Mouse (Mus musculus): ENCODE data around the gene Ttc27. TPM values are rescaled to one million over a fixed set of nuclear protein-coding genes. Genes with fewer than 3 reads are reported as not detected.

Gene Ttc27
- polyA plus RNA-seq, 1 experiment = 0.67 TPM

- H3K27ac ChIP-seq (ENCODE audit: insufficient read depth, low read depth, low read length) = no peak overlapping the region
- no peaks in the 10 kb centered on the region for H3K27me3 ChIP-seq (ENCODE audit: control insufficient read depth, insufficient read depth, low read length)
- no peak overlapping the region for H3K4me3 ChIP-seq (ENCODE audit: low read depth, low read length)
- 61% methylated on average over 2 of the region's 2 CpGs for WGBS
- H3K36me3 ChIP-seq (ENCODE audit: control insufficient read depth, insufficient read depth, low read length) = no peaks in the 10 kb centered on the region; the same call in 1 of the 2 replicates
- H3K4me1 ChIP-seq (ENCODE audit: control insufficient read depth, insufficient read depth, insufficient read length, low read length) = no peaks in the 10 kb centered on the region
- no peak for TF ChIP-seq CTCF (IDR thresholded peaks at IDR 0.05; ENCODE audit: extremely low read depth, insufficient read length, insufficient replicate concordance, low read depth, low read length)
- no peak for TF ChIP-seq POLR2A (IDR thresholded peaks at IDR 0.05; ENCODE audit: low read depth, low read length)
Observed at GRCm38 (mm10) chr17:74859298-74859697, 141.8 kb downstream of the Ttc27 start.

DNA sequence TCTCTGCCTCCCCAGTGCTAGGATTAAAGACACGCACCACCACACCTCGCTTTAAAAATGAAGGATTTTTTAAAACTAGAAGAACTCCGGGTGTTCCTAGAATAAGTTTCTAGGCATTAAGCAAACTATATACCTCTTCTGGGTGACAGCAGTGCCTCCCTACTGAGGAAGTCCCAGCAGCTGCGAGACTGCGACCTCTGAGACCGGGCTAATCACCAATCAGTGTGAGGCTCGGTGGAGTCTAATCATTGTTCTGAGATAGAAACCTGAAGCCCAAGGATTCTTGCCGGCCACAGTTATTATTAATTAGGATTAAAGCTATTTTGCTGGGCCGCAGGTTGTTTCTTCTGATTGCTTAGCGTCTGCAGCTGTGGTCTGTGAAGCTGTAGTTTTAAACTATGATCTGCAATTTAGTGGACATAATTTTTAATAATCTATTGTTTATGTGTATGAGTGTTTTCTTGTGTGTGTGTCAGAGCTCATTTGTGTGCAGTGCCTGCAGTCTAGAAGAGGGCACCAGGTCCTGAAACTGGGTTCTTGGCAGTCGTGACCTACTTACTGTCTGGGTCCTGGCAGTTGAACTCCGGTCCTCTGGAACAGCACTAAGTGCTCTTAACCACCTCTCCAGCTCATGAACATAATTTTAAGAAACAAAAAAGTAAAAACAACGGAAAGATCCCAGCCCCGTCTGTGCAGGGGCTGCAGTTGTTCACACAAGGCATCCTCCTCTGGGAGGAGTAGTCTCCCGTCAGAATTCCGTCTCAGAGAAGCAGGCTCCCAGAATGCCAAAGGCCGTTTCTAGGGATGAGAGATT, 142.9 kb downstream of the Ttc27 start:
- Histone ChIP-seq H3K27ac (ENCODE audit: insufficient read depth, low read depth, low read length) (no peak overlapping the region), H3K36me3 (ENCODE audit: control insufficient read depth, insufficient read depth, low read length) (no peaks in the 10 kb centered on the region; the same call in 1 of the 2 replicates), H3K4me1 (ENCODE audit: control insufficient read depth, insufficient read depth, insufficient read length, low read length) (no peaks in the 10 kb centered on the region), H3K4me3 (ENCODE audit: low read depth, low read length) (no peak overlapping the region), H3K27me3 (ENCODE audit: control insufficient read depth, insufficient read depth, low read length) (no peaks in the 10 kb centered on the region)
- 75% methylated on average over 17 of the region's 17 CpGs for WGBS
- TF ChIP-seq CTCF (IDR thresholded peaks at IDR 0.05; ENCODE audit: extremely low read depth, insufficient read length, insufficient replicate concordance, low read depth, low read length) = no peak
- no peak for TF ChIP-seq POLR2A (IDR thresholded peaks at IDR 0.05; ENCODE audit: low read depth, low read length)

DNA sequence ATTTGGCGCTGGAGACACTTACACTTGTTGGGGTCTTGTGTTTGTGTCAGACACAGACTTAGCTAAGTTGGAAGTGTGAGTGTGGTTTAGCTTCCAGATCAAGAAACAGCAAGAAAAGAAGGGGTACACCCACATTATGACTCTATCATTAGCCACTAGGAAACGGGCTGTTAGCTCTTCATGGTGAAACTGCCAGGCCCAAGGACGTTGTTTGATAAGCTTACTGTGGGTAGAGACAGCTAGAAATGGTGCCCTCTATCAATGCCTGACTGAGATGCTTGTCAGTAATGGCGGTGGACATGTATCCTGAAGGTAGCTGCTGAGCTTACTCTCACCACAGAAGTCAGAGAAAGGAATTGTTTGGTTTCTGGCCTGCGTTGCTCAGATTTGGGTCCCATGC, 146.3 kb downstream of the Ttc27 start:
- H3K4me1 ChIP-seq (ENCODE audit: control insufficient read depth, insufficient read depth, insufficient read length, low read length) = peaks cover 5% of the 10 kb centered on the region; the same call in 1 of the 2 replicates
- H3K4me3 ChIP-seq (ENCODE audit: low read depth, low read length) = no peak overlapping the region
- no peak overlapping the region for H3K27ac ChIP-seq (ENCODE audit: insufficient read depth, low read depth, low read length)
- TF ChIP-seq POLR2A (IDR thresholded peaks at IDR 0.05; ENCODE audit: low read depth, low read length) = no peak
- TF ChIP-seq CTCF (IDR thresholded peaks at IDR 0.05; ENCODE audit: extremely low read depth, insufficient read length, insufficient replicate concordance, low read depth, low read length) = no peak
- H3K36me3 ChIP-seq (ENCODE audit: control insufficient read depth, insufficient read depth, low read length) = no peaks in the 10 kb centered on the region
- H3K27me3 ChIP-seq (ENCODE audit: control insufficient read depth, insufficient read depth, low read length) = no peaks in the 10 kb centered on the region
- 83% methylated on average over 5 of the region's 5 CpGs for WGBS

DNA sequence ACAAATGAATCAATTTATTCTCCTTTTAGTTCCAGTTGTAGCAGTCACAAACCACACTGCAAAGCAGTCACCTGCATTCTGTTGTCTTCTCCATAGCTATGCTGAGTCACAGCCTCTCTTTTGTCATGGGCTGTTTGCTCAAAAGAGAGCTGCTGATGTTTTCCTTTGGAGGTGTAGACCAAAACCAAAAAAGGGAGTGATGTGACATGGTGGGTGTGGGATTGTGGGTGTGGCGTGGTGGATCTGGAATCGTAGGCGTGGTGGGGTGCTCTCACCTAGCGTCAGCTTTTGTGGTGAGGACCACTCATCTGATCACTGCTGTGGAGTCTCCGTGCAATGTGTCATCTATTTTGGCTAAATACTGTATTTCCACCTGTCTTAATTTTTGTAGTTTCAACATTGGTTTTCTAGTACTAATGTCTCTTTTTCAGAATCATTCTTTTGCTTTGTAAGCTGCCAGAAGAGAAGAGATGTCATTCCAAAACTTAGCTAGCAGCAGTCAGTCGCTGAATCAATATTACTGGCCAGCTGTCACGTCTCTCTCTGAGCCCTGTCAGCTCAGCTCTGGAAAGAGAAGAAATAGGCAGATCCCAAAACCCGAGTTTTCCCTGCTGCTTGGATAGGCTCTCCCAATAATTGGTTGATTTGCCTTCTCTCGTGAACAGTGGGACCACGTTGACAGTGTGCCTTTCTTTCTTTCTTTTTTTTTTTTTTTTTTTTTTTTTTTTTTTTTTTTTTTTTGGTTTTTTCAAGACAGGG, 147.4 kb downstream of the Ttc27 start:
- H3K27me3 ChIP-seq (ENCODE audit: control insufficient read depth, insufficient read depth, low read length) = no peaks in the 10 kb centered on the region
- TF ChIP-seq CTCF (IDR thresholded peaks at IDR 0.05; ENCODE audit: extremely low read depth, insufficient read length, insufficient replicate concordance, low read depth, low read length) (no peak), POLR2A (IDR thresholded peaks at IDR 0.05; ENCODE audit: low read depth, low read length) (no peak)

GRCm38 (mm10) chr17:74865694-74866564, 148.4 kb downstream of the Ttc27 start:
- Histone ChIP-seq H3K4me1 (ENCODE audit: control insufficient read depth, insufficient read depth, insufficient read length, low read length) (peaks cover 5% of the 10 kb centered on the region; the same call in 1 of the 2 replicates), H3K27ac (ENCODE audit: insufficient read depth, low read depth, low read length) (no peak overlapping the region), H3K4me3 (ENCODE audit: low read depth, low read length) (no peak overlapping the region), H3K36me3 (ENCODE audit: control insufficient read depth, insufficient read depth, low read length) (no peaks in the 10 kb centered on the region), H3K27me3 (ENCODE audit: control insufficient read depth, insufficient read depth, low read length) (no peaks in the 10 kb centered on the region)
- WGBS = 60% methylated on average over 16 of the region's 16 CpGs
- TF ChIP-seq POLR2A (IDR thresholded peaks at IDR 0.05; ENCODE audit: low read depth, low read length) (no peak), CTCF (IDR thresholded peaks at IDR 0.05; ENCODE audit: extremely low read depth, insufficient read length, insufficient replicate concordance, low read depth, low read length) (no peak)

More for the DNA sequence above, 147.4 kb downstream of the Ttc27 start:
- peaks cover 5% of the 10 kb centered on the region; the same call in 1 of the 2 replicates for H3K4me1 ChIP-seq (ENCODE audit: control insufficient read depth, insufficient read depth, insufficient read length, low read length)
- no peaks in the 10 kb centered on the region for H3K36me3 ChIP-seq (ENCODE audit: control insufficient read depth, insufficient read depth, low read length)
- H3K27ac ChIP-seq (ENCODE audit: insufficient read depth, low read depth, low read length) = no peak overlapping the region
- no peak overlapping the region for H3K4me3 ChIP-seq (ENCODE audit: low read depth, low read length)
- 89% methylated on average over 10 of the region's 10 CpGs for WGBS

DNA sequence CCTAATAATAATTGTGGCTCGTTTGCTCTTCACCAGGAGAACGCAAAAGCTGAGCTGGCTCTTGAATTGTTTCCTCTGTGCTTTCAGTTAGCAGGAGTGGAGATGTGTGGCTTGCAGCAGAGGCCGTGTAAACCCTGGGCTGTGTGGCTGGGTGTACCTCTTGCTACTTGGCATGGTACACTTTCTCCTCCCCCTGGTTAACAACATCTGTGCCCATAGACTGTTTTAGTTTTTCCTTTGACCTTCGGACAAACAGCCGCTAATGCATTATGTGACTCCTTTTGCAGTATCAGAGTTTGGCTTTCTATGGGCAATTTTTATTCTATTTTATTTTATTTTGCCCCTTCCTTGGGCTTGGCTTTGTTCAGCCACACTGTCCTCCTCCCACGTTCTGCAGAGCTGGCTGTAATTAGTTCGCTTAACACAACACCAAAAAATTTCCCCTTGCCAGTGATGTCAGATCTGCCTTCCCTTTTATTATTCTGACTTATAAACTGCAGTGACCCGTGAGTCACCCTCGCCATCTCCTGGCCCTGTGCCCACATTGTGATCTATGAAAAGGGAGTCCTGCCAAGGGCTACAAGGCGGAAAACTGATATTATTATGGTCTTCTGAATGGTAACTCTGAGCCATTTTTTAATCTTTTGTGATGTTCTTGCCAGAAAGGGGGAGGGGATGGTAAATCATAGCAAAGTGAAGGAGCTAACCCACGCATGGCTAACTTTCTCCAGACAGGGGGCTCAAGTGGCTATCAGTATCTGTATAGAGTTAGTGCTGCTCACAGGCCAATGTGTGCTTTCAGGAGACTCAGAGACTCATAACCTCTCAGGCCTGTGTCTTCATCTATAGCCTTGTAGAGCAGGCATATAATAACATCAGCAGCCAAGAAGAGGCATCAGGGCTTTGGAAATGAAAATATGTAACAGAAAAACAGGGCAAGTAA, 149.3 kb downstream of the Ttc27 start:
- Histone ChIP-seq H3K36me3 (ENCODE audit: control insufficient read depth, insufficient read depth, low read length) (no peaks in the 10 kb centered on the region), H3K27ac (ENCODE audit: insufficient read depth, low read depth, low read length) (no peak overlapping the region), H3K27me3 (ENCODE audit: control insufficient read depth, insufficient read depth, low read length) (no peaks in the 10 kb centered on the region), H3K4me3 (ENCODE audit: low read depth, low read length) (no peak overlapping the region), H3K4me1 (ENCODE audit: control insufficient read depth, insufficient read depth, insufficient read length, low read length) (peaks cover 5% of the 10 kb centered on the region; the same call in 1 of the 2 replicates)
- no peak for TF ChIP-seq CTCF (IDR thresholded peaks at IDR 0.05; ENCODE audit: extremely low read depth, insufficient read length, insufficient replicate concordance, low read depth, low read length)
- TF ChIP-seq POLR2A (IDR thresholded peaks at IDR 0.05; ENCODE audit: low read depth, low read length) = no peak
- 15% methylated on average over 11 of the region's 11 CpGs for WGBS

All from small intestine, adult 2 months (tissue).